Mouse (Mus musculus): ENCODE measurements around the gene Syne2.

- TF ChIP-seq EP300 (IDR thresholded peaks at IDR 0.05; ENCODE audit: insufficient read depth, low read depth, low read length): no peak
- TF ChIP-seq CTCF (IDR thresholded peaks at IDR 0.05; ENCODE audit: low read depth, low read length): no peak
- TF ChIP-seq POLR2A (IDR thresholded peaks at IDR 0.05; ENCODE audit: insufficient read depth, low read length): no peak
Measured at GRCm38 (mm10) chr12:75823475-75823874, 5.5 kb downstream of the Syne2 start.

All from ES-Bruce4 (cell line).